Mouse (Mus musculus) liver, embryonic 14.5 days (tissue): ENCODE measurements around the gene Bend4.

Source experiments
- CTCF ChIP-seq: IDR thresholded peaks from 2 replicates; pipeline ENCODE4 v1.5.1; 2016; ENCODE audit warnings: antibody characterized with exemption, low read depth, control low read depth
- EP300 ChIP-seq: IDR thresholded peaks from 2 replicates; pipeline ENCODE4 v1.6.1; 2016; ENCODE audit warnings: antibody characterized with exemption, low read depth

- TF ChIP-seq CTCF (no peak), EP300 (no peak)
These were observed 17.7 kb downstream of the Bend4 start for GRCm38 (mm10) chr5:67410426-67410825.
